Mouse (Mus musculus) lung, postnatal 10 days (tissue): ENCODE measurements around the gene Cldnd1.

Experiments
- DNase-seq: peaks from one replicate; pipeline ENCODE4 v3.0.0; 2021

Cldnd1 gene

GRCm38 (mm10) chr16:58708601-58709475 lies 18.9 kb upstream of the Cldnd1 start:
- no peak for DNase-seq

GRCm38 (mm10) chr16:58709536-58709935 lies 18.2 kb upstream of the Cldnd1 start:
- DNase-seq: no peak

GRCm38 (mm10) chr16:58712221-58712620 lies 15.5 kb upstream of the Cldnd1 start:
- DNase-seq: no peak

DNA sequence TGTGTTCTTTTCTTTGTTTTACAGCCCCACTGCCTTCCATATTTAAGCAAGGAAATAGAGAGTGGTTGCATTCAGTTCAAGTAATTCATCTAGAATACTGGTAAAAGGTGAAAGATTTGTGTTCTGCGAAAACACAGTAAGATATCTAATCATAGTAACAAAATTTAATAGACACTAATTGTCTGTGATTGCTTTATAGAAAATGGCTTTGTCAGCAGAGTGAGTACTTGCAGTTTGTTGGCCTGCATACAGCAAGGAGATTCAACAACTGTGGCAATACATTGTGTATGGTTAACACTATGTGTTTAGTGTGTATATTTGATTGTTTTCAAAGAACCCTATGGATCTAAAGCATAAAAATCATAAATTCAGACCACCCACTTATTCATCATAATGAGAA lies 14.6 kb upstream of the Cldnd1 start:
- DNase-seq: no peak

DNA sequence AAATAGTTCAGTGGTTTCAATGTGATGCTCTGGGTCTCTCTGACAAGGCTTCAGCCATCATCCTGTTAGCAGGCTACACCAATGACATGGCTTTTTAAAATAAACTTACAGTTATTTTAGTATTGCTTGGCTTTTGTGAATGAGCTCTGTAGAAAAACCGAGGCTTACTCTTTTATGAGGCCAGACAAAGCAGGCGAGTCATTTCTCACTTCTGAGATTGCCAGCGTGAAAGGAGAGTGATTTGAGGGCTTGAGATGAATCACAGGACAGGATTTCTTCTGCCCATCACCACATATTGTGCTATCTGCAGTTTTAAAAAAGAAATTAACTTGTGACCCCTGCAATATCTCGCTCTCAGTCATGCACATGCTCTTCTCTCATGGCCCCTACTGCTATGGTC lies 12.7 kb upstream of the Cldnd1 start:
- no peak for DNase-seq

DNA sequence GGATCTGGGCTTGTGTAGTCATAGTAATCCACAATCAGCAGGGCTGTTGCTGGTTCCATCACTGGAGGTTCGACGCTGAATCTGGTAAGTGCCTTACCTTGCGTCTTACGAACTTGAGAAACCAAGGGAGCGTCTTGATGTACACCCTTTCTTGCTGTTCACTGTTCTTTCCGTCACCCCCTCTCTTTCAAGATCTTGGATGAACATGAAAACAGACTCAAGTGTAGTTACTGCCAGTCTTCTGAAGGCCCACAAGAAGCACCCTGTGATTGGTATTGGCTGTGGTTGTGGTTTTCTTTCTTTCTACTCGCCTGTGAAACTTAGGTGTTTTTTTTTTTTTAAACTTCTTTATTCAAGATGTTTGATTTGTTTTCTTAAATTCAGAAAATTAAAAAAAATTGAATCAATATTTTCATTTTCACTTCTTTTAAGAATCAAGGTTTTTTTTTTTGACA lies 9.0 kb upstream of the Cldnd1 start, which contains the start of gene Gpr15:
Gene Gpr15 (minus strand): TSS at position 405 of the 455 bp plus-strand sequence.
- DNase-seq: no peak

DNA sequence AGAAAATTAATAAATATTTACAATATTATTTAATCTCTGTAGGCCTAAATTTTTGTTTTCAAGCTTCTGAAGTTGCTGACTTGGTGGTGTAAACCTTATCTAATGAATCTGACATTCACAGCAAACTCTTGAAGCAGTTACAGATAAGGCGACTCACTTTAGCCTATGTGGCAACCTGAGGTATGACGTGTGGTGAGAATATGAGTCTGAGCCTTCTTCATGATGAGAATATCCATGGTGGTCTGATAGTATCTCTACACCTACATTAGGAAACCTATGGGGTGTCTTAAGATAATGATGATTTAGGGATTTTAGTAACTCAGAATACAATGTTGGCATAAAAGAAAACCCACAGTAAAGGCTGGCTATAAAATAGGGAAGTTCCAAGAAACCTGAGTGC lies 5.4 kb upstream of the Cldnd1 start:
- DNase-seq: no peak

DNA sequence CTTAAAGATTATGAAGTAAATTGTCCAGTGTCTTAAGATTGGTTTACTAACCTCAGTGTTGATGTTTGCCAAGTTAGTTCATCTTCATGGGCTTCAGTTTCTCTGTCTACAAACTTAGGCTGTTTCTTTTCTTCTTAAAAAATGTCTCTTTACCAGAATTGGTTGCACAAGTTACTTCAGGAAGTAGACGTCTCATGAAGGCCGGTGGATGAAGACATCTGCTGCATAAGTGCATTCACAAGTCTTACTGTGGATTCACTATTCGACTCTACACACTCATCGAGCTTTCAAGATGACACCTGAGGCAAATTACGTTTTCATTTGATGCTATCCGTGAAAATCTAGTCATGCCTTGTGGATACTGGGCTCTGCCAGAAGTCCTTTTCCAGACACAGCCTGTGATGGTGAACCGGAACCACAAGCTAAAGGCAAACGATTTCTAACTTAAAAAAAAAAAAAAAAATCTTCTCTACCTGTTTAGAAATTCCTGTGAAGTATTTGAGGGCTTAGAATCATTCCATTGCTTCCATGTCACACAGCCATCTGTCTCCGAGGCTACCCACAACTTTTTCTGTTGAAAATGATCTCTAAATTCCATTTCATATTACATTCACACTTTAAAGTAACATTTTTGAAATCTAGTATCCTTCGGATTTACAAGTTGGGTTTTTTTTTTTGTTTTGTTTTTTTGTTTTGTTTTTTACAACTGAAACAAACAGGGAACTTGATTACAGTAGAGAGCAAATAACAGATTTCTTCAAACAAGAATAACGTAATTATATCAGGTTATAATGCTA lies 832 bp upstream of the Cldnd1 start:
- DNase-seq: no peak

DNA sequence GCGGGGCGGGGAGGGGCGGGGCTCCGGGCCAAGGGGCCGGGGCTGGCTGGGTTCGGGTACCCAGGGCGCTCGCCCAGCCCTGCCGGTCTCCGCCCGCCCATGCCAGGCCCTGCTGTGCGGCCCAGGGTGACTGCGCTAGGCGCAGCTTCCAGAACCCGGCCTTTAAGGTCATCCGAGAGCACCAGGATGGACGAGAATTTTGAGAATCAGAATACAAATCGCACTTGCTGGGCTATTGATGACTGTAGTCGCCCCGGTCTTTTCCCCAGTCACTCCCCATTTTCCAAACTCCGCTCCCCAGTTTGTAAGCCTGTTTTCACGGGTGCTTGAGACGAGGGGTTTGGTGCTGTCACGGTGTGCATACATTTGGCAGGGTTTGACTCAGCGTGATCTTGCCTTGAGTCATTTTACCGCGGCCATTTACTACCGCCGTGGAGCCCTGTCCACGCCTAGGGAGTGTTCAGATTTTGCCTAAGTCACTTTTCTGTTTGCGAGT lies 514 bp downstream of the Cldnd1 start:
- DNase-seq: peak; percentile 10

- DNase-seq: no peak
These were observed 10.5 kb downstream of the Cldnd1 start for GRCm38 (mm10) chr16:58738205-58738604.

DNA sequence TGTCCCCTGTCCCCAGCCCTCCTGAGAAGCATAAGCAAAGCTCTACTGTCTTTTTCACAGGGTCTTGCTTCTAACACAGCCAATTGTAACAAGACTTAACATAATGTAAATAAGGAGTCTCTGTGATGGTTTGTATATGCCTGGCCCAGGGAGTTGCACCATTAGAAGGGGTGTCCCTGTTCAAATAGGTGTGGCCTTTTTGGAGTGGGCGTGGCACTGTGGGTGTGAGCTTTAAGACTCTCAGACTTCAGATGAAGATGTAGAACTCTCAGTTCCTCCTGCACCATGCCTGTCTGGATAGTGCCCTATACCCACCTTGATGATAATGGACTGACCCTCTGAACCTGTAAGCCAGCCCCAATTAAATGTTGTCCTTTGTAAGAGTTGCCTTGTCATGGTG lies 11.1 kb downstream of the Cldnd1 start:
- DNase-seq: no peak

DNA sequence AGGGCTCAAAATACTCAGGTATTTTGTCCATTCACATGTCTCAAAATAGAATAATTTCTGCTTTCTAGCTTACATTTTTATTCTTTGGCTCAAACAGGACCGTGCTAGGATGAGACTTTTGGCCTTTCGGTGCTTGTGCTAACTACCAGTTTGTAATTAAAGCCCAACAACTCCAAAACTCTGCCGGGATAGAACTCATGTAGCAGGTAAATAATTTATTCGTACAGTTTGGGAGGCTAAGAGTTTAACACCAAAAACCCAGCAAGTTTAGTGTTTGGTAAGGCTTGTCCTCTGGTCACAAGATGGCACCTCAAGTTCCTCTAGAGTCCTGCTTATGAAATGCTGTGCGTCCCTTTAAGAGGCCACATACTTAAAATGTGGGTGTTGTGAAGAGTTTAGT lies 13.0 kb downstream of the Cldnd1 start:
- no peak for DNase-seq

GRCm38 (mm10) chr16:58746715-58747114 lies 19.0 kb downstream of the Cldnd1 start:
- DNase-seq: no peak

DNA sequence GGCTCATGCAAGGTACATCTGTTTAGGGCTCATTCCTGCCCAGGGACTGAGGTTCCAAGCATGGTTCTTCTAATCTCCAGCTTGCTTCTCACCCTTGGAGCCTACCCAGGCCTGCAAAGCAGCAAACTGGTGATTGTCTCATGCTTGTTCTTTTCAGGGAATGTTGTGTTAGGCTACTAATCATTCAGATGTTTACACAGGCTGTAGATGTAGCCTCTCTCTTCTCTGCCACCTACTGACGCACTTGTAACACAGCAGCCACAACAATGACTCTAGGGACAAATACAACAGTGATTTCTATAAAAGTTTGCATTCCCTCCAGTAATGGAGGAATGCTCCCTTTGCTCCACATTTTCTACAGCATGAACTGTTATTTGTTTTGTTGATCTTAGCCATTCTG lies 23.6 kb downstream of the Cldnd1 start:
- no peak for DNase-seq

DNA sequence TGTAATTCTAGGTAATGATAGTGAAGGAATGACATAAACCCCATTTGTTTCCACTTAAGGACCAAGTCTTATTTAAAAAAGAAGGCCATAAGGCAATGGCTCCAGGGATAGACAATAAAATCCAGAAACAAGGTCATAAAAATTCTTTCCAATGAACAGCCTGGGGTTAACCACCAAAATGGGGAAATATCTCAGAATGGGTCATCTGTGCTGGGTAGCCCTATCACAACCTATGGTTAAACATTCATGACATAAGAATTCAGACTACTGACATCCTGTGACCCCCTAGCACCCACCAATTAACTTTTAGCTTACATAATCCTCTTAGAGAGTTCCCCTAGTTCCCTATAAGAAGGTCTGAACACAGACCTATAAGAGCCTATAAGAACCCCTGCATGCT lies 28.5 kb downstream of the Cldnd1 start:
- no peak for DNase-seq

DNA sequence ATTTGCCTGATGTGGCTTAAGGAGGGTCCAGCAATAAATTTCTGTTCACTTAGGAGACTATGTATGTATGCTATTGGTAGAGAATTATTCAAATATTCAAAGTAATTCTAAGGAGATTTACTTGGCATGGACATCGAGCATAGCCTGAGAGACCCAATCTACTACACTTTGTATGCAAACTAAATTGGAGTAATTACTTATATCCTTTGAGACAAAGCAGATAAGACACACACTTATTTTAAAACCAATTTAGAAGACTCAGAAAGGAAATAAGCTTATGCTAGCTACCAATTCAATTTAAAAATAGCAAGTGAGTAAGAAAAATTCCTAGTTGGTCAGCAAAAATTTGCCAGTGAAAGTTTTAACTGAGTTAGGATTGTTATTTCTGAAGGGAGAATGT lies 35.4 kb downstream of the Cldnd1 start, which contains the start of gene Olfr172:
Gene Olfr172 (minus strand): TSS at position 101 of the 400 bp plus-strand sequence.
- DNase-seq: no peak
